Mouse (Mus musculus) embryo, embryonic 10 days (tissue): ENCODE measurements at regions not wholly inside any gene's neighbourhood (a gene's known extent, or its start where the extent isn't known, plus 50 kb on each side); places are given as distances from the start of the nearest gene placed in this dataset.

ENCODE experiments used
- DNase-seq: peaks from one replicate; pipeline ENCODE4 v3.0.0-alpha.2; 2015; ENCODE audit warnings: low spot score

GRCm38 (mm10) chr6:84262766-84263165, 254.4 kb downstream of the Dysf start:
- no peak for DNase-seq

- no peak for DNase-seq
Measured at GRCm38 (mm10) chr6:84261483-84261882, 253.1 kb downstream of the Dysf start.
